Mouse (Mus musculus): ENCODE measurements around the gene Rtn2.

Rtn2 gene

DNA sequence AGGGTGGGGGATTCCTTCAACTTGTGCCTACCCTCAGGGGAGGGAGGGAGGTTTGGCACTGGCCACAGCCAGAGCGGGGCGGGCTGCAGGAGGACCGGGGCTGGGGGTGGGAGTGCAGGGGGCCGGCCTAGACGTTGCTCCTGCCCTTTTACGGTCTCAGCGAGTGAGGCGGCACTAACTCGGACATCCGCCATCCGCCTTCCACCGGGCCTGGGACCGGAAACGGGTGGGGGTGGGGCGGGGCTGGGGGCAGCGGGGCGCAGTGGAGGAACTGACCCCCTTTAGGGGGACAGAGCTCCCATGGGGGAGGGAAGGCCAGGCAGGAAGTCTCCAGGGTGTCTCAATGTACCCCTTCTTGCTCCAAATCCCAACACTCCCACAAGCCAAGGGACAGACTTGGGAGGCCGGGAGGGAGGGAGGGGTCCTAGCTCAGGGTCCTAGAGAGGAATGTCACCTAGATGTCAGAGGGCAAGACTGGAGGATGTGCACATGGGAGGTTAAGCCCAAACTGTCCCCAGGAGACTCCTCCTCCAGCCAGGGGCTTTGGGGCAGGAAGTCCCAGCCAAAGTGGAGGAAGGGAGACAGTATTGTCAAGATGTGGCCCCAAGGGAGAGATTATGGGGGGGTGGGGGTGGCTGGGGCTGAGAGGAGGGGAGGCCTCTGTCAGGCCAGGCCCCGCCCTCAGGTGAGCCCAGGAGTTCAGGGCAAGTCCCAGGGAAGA lies 12.5 kb upstream of the Rtn2 start:
- DNase-seq = peak; percentile 86 to 92

DNA sequence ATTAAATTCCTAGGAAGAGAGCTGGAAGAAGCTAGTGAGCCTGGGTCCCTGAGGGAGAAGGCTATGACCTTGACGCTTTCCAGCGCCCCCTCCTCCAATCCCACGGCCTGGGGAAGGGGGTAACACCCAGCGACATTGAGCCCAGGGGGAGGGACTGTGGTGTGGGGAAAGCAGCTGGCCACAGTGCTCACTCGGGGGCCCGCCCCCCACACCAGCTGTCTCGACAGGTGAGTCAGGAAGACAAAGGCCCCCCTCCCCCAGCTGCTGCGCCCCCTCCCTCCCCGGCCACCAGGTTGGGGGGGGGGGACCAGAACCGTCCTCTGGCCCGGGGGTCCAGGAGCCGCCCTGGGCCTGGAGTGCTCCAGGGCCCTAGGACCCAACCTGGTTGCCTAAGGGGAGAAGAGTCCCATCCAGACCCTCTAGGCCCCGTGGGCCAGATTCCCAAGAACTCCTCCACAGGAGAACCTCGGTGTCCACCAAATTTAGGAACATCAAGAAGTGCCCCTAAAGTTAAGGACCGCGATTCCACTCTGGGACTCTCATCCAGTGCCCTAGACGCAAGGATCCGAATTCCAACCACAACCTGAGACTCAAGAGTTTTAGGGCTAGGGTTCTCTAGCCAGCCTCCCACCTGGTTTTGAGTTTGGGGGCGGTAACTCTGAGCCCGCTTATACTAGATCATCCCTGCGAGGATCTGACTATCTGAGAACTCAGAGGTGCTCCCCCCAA lies 11.8 kb upstream of the Rtn2 start:
- peak; percentile 57 to 68 for DNase-seq

DNA sequence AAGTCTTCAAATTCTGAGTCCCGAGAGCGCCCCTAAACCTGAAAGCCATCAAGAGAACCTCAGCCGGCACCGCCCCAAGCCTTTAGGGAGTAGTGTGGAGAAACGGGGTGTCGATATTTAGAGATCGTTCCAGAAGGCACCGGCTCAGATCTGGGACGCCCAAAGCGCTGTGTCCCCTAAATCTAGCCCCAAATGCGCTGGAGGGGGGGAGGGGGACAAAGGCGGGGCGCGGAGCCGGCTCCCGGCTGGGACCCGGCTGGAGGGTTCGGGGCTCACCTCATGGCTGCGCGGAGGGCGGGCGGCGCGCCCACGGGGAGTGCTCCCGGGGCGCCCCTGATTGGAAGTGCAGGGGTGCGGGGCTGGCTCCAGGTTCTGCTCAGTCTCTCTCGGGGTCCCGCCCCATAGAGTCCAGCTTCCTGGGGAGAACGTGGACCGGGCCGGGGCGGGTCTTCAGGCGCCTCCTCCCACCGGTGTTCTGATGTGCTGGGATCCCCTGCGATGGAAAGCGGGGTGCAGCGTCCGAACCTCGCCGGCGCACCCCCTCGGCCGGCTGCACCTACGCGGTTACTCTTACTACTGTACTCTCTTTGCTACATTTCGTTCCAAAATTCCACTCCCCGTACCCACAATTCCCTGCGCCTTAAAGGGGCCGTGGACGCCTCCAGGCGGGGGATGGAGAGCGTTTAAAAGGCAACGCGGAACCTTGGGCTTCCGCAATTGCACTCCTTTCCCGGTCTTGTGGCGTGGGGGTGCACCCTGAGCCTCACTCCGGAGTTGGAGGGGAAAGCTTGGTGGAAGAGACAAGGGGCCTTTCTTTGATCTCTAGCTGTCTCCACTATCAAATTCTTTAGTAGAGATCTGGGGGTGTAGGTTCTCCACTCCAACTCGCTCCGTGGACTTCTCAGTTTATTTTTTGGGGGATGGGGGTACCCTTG lies 10.9 kb upstream of the Rtn2 start, which contains the start of gene Vasp:
Gene Vasp (minus strand): TSS at position 580 of the 935 bp plus-strand sequence.
- DNase-seq = peak; percentile 88 to 91

DNA sequence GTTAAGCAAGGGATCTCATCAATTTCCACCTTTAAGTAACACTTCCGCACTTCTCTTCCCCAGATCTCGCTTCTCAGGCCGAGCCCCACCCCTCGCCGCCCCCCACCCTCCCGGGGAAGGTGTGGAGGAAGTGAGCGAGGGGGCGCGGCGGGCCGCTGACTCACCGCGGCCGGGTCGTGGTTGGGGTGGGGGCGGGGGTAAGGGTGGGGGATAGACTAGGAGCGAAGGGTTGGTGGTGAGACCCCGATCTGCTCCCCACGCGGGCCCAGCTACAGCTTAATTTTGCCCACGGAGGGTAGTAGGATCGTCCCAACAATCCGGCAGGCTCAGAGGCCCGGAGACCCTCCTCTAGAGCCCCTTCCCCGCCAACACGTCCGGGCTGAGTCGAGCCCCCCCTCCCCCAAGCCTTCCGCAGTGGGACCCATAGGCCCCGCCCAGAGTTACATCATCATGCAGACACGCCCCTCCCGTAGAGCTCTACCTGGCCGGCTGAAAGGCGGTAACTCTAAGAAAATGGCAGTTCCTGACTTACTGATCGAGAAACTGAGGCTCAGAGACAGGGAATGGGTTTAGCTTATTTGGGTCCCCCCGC lies 10.2 kb upstream of the Rtn2 start:
- DNase-seq = peak; percentile 82 to 86

DNA sequence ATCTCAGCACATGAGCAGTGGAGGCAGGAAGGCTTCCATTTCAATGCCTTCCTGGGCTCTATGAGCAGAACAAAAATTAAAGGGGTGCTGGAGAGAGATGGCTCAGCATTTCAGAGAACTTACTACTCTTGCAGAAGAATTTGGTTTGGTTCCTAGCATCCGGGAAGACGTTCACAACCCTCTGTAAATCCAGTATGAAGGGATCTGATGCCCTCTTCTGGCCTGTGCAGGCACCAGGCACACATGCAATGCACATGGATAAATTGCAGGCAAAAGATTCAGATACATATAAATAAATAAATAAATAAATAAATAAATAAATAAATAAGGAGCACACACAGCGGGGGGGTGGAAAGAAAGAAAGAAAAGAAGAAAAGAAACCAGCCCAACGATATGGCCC lies 6.2 kb upstream of the Rtn2 start:
- no peak for DNase-seq

DNA sequence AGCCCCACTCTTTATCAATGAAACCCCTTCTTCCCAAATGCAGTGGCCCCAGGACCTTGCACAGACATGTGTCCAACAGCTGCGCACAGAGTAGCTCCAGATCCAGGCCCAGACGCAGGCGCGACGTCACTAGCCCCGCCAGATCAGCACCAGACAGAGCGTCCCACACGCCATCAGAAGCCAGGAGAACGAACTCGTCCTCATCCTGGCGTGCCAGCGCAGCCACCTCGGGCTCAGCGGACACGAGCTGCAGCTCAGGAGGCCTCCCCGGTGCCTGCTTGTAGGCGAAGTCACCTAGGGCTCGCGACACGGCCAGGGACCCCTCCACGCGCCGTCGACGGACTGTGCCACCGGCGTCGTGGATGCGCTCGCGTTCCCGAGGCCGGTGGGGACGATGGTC lies 3.4 kb upstream of the Rtn2 start:
- DNase-seq = no peak

DNA sequence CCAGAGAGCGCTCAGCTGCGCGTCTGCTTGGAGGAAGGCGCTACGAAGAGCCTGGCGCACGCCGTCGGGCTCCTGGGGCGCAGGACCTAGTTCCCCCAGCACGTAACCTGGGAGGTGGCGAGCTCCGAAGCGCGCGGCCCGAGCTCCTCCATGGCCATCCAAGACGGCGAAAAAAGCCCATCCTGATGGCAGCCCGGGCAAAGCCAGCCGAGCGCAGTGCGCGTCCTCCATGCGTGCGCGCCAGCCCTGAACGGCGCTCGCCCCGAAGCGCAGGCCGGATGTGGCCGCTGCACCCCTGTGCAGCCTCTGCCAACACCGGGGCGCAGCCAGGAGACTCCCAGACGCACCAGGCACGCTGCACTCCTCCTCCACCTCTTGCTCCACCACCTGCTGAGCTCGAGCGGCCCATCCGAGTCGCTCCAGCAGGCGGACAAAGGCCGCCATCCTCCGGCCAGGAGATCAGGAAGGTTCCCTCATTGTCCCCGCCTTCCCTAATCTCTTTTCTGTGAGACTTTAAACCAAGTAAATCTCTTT lies 2.8 kb upstream of the Rtn2 start, which contains the start of gene Ppm1n:
Gene Ppm1n (minus strand): TSS at position 484 of the 534 bp plus-strand sequence.
- no peak for DNase-seq

GRCm38 (mm10) chr7:19281680-19282304 lies 632 bp upstream of the Rtn2 start:
- peak in 1 of 2 experiments; percentile 48 for DNase-seq

DNA sequence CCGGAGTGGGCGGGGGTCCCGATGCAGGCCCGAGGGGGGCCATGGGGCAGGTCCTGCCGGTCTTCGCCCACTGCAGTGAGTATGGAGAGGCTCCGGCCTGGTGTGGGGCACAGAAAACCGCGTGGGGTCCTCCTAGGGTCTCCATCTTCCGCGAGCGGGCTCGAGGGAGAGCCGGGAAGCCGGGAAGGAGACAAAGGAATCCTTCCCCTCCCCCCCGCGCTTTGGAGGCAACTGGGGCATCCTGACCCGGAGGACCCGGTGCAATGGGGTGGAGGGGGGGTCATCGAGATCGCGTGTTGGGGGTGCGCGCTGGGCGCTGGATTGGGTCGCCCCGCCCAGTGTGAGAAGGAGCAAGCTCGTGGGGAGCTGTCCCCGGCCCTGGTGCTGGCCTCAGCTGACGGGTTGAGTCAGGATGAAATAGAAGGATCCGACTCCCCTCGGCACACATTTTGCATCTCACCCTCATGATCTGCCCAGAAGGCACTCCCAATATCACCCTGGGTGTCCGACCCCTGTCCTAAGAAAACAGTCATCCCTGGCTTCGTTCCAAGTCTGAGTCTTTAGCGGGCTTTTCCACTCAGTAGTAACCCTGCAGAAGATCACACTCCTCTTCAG lies 474 bp downstream of the Rtn2 start:
- DNase-seq = peak; percentile 67 to 76

- DNase-seq = no peak
These were observed 981 bp downstream of the Rtn2 start for GRCm38 (mm10) chr7:19283406-19283804.

DNA sequence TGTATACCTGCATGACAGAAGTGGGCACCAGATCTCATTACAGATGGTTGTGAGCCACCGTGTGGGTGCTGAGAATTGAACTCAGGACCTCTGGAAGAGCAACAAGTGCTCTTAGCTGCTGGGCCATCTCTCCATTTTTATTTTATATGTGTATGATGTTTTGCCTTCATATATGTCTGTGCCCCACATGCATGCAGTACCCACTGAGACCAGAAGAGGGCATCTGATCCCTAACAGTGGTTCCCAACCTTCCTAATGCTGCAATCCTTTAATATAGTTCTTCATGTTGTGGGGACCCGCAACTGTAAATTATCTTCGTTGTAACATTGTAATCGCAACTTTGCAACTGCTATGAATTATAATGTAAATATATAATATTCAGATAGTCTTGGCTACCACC lies 2.3 kb downstream of the Rtn2 start:
- DNase-seq = peak in 1 of 2 experiments; percentile 75

DNA sequence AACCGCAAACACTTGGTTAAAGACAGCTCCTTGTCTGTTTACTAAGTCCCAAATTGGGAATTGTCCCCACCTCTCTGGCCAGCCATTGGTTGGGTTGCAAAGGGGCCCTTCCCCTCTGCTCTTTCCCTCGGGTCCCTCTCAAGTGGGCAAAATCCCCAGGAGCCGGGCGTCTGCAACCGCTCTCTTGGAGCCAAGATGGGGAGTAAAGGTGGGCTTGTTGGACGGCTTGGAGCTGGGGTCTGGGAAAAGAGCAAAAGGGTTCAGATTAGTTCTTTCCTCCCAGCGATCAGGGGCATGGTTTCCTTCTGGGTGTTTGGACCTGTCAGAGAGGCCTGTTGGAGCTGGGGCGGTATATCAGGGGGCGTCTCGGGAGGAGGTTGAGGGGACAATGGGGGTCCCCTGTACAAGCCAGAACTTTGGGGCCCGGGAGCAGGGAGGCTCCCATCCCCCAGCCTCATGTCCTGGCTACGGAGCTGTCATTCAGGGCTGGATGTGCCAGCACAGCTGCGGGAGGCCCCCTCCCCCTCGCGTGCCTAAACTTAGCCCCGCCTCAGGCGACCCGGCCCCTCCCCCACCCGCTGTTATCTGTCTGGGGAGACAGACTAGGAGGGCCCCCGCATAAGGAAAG lies 8.7 kb downstream of the Rtn2 start:
- DNase-seq = peak; percentile 49 to 67

GRCm38 (mm10) chr7:19295503-19296185 lies 13.2 kb downstream of the Rtn2 start:
- peak; percentile 94 to 97 for DNase-seq

DNA sequence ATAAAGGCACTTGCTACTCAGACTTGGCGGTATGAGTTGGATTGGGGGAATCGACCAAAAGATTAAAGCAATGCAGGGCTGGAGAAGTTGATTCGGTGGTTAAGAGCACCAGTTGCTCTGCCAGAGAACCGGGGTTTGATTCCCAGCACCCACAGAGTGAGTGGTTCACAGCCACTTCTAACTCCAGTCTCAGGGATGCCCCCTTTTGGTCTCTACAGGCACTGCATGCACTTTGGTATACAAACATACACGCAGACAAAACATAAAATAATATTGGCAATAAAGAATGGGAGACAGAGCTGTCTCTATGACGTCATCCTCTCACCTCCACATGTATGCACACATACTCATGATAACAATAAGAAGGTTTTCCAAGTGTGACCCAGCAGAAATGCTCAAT lies 14.6 kb downstream of the Rtn2 start:
- DNase-seq = no peak

- no peak for DNase-seq
These were observed 15.4 kb downstream of the Rtn2 start for GRCm38 (mm10) chr7:19297794-19298193.

DNA sequence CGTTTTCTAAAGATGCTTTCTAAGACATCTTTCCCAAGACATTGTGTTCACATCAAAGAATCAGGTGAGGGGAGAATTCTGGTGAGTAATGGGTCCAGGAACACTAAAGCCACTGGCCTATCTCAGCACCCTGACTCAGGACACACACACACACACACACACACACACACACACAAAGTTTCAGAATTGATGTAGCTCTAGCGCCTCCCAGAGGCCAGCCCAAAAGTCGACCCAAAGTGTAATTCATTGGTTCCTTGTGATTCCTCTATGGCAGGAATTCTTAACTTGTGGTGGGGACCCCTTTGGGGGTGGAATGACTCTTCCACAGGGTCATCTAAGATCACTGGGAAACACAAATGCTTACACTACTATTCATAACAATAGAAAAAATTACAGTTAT lies 16.8 kb downstream of the Rtn2 start:
- DNase-seq = peak; percentile 55 to 68

DNA sequence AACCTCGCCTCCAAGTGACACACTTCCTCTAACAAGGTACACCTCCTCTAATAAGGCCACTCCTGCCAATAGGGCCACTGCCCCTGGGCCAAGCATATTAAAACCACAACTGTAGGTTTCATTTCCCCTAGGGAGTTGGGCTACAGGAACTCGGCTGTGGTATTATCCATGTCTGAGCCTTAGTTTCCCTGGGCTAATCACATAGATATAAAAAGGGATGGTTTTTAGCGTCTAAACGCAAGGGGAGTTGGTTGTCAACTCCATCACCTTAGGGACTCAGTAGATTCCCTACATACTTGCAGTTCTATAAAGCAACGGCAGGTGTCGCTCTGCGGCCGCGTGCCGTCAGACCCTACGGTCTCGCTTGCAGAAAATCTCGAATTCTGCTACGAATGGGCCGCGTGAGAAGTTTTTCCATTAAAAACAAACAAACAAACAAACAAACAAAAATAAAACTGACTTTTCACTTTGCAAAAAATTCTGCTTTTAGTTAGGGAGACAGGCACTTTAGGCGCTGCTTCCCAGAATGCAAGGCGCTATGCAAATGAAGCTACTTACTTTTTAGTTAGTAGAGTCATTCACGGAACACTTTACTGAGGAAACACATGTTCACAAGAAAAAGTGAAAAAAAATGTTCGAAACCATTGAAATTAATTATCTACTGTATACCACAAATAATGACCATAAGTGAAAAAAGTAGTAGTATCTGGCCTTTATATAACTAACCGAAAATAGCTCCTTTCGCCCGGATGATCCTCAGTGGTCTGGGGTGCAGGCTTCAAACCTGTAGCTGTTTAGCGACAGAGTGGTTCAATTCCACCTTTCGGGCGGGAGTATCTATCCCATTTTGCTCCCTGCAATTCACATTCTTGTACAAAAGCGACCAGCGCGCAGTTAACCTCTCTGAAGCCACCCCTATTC lies 18.3 kb downstream of the Rtn2 start:
- peak; percentile 69 to 85 for DNase-seq

DNA sequence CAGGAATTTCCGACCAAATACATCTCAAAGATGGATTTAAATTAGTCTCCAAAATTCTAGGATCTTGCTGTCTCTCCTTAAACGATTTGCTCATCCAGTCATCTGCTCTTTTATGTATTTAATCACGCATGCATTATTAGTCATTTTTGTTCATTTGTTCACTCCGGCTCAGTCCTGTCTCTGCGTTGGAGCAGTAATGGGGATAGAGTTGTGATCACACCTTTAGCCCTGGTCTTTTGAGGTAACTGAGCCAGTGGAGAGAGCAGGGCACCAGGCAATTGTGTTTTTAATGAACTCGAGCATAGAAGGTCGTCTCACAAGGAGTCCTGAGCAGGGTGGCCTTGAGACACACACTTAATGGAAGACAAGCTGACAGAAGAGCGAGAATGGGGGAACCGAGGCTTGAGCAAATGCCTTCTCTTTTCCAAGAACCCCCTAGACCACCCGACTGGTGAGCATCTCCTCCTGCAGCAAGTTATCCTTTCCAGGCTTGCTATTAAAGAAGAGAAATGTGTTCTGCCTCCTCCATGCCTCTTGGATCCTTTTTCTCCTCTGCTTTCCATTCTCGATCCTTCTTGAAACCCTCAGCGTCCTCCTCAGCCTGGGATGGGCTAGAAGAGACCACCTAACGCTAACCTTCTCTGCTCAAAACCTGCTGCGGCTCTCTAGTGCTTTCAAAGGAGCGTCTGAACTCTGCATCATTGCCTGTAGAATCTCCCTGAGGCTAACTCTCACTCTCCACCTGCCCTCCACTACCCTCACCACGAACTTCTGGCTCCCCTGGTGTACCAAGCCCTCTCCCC lies 19.2 kb downstream of the Rtn2 start:
- DNase-seq = no peak

Measured in lung, postnatal 4 days (tissue).